Mouse (Mus musculus) cerebellum, adult (tissue): Measurements from ENCODE around the gene Gm10577.

Source experiments
- ATAC-seq: cut with Nextera tagmentation; 2 replicates; pipeline ENCODE4 v1.9.2; 2017; ENCODE audit warnings: mild to moderate bottlenecking, moderate library complexity, mixed read lengths; ENCODE audit not compliant: insufficient number of reproducible peaks, low FRiP score, low TSS enrichment

Gm10577 gene

DNA sequence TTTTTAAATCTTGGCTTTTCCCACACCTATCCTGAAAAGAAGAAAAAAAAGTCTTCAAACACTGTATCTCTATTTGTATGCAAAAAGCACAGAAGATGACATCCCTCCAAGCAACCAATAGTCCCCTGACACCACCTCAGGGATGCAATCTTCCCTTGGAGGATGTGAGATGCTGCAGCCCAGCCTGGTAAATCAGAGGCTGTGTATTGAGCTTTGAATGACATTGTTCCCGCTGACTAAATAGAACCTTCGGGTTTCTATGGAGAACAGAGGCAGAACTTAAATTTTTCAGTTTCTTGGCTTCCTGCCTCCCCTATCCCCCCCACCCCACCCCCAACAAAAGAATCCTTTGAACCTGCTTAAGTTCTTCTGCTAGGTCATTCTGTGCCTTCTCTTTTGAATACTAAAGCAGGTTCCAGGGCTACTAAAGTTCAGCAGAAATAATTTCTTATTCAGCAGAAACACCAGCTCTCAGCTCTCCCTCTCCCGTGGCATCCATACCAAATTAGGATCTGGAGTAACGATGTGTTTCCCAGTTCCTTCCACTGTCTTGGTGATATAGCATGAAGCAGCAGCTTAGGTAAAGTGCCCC, 24.3 kb downstream of the Gm10577 start:
- ATAC-seq, result no peak

GRCm38 (mm10) chr4:100995617-100996016, 24.9 kb downstream of the Gm10577 start:
- no peak for ATAC-seq

- no peak for ATAC-seq
Measured at GRCm38 (mm10) chr4:100994442-100995255, 25.8 kb downstream of the Gm10577 start.

- ATAC-seq, result no peak
Measured at GRCm38 (mm10) chr4:100992086-100992485, 28.4 kb downstream of the Gm10577 start.

GRCm38 (mm10) chr4:100990996-100991395, 29.5 kb downstream of the Gm10577 start:
- no peak for ATAC-seq

DNA sequence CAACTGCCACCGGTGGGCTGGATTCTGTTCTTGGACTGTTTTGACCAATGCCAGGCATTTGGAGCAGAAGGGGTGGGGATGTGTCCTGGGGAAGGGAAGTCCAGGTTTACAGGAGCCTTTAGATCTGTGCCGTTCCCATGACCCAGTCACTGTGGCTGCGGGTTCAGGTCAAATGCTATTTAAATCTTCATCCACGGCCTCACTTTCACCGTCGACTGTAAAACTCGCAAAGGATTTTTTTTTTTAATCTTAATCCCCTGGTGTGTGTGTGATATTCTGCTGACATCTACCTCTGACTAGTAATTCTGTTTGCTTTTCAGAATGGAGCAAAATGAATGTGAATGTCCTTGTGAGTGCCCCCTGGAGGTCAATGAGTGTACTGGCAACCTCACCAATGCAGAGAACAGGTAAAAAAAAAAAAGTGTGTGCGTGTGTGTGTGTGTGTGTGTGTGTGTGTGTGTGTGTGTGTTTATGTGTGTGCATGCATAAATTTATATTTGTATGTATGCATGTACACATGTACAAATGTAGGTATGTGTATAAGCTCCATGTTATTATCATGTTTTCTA, 32.2 kb downstream of the Gm10577 start:
- ATAC-seq, result no peak

DNA sequence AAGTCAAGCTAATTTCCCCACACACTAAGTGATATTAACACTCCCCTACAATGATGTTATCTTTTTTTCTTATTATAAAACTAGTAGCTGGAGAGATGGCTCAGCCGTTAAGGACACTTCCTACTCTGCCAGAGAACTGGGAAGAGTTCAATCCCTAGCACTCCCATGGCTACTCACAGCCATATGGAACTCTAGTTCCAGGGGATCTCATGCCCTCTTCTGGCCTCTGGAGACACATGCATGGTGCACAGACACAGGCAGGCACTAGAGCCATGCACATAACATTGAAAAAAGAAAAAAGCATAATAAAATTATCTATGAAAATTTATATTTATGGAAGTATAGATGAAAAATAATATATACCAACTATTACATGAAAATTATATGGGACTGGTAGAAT, 33.3 kb downstream of the Gm10577 start:
- ATAC-seq, result no peak

DNA sequence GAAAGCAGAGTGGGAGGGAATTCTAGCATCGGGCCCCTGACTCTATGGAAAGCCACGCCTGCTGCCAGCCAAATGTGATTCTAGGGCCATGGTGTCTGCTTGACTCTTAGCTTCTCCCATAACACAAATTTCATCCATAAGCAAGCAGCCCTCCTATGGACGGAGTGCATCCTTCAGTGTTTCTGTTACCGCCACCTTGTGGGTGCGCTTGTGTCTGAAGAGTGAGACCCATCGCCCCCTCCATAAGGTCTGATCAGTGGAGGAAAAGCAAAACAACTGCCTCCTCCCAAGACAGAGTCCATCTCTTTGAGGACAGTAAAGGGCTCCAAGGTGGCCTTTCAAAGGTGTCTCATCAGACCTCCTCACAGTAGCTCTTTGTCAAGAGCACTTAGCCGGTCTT, 43.0 kb downstream of the Gm10577 start:
- no peak for ATAC-seq

DNA sequence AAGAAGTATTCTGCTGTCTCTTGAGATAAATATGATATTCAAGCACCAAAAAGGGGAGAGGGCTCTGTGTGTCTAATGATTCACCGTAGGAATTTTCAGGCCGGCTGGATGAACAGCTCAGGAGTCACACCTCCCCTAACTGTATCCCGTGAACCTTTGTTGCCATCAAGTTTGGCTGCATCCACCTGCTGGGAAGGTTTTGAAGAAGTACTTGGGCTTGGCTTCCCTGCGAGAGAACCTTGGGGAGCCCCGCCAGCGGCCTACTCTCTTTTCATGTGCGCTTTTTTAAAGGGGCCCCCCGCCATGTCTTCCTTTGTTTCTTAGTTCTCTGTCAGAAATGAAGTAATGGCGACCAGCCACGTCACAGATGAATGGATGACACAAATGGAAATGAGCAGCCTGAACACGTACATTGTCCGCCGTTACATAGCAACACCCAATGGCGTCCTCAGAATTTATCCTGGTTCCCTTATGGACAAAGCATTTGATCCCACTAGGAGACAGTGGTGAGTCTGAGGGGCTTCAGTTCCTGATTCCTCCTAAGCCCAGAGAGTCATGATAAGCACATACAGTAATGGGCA, 46.0 kb downstream of the Gm10577 start:
- no peak for ATAC-seq

- ATAC-seq, result no peak
Measured at GRCm38 (mm10) chr4:100973641-100974454, 46.6 kb downstream of the Gm10577 start.
